Mouse (Mus musculus) gastrocnemius, adult 2 months (tissue): Measurements from ENCODE around the gene Irf3. TPM values are rescaled to one million over a fixed set of nuclear protein-coding genes. Genes with fewer than 3 reads are reported as not detected.
"Not testable (repeated sequence)": the region's sequence is repeated elsewhere in the genome, so short reads cannot be mapped to it uniquely, and the experiment has no call there.

Experiments
- DNase-seq: peaks from one replicate; pipeline ENCODE4 v3.0.0; 2022
- H3K27ac ChIP-seq: fragments of 200-600 bp; 2 replicates; pipeline ENCODE4 v1.8.1; 2022; ENCODE audit warnings: mild to moderate bottlenecking
- H3K4me3 ChIP-seq: fragments of 200-600 bp; 2 replicates; pipeline ENCODE4 v1.8.1; 2022; ENCODE audit warnings: mild to moderate bottlenecking, moderate library complexity
- CTCF ChIP-seq: fragments of 200-600 bp; IDR thresholded peaks from 2 replicates; pipeline ENCODE4 v1.8.1; 2022; ENCODE audit warnings: antibody characterized with exemption, mild to moderate bottlenecking, moderate library complexity
- intact Hi-C: fragments of 180-260 bp; cut with DNase I; formaldehyde crosslinking; loops from one replicate; pipeline ENCODE4 v1.15.1; 2025
- total RNA-seq, 2 experiments: library from RNA; stranded (reverse); gene quantifications; 2 replicates each; pipeline ENCODE4 v1.2.3; 2021

Irf3 gene
- total RNA-seq, 2 experiments from 2014 or later = 18.4 to 18.9 TPM

DNA sequence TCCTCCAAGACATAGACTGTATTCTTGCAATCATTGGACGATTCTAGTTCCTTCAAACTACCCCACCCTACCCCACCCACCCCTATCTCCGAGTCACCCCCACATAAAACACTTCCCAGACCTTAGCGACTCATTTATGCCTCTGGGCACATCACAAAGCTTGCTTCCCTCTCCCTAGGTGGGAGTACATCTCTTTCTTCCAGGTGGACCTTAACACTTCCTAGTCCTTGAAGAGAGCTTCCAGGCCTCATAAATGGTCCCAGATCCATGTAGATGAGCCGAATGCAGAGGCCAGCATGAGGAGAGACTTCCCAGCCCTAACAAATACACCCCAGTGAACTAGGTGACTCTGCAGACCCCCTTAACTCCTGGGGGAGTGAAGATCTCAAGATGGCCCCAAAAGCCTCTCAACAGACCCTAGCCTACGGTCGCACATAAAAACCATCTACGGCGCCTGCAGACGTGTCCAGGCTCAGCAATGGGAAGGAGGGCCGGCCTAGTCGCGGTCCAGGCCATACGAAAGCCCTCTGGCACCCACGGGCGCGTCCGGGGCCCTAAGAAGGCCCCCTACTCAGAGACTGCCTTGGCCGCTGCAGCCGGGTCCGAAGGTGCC lies 18.0 kb downstream of the Irf3 start:
- no peak for DNase-seq
- TF ChIP-seq CTCF = no peak
- Histone ChIP-seq H3K4me3 (peak overlapping the region; percentile 94), H3K27ac (peak overlapping the region; percentile 98)
- intact Hi-C loops = loop anchor here (2.0 kb wide), 2 partner anchors 17 to 29 kb away; partner anchors contain the start of genes Bcl2l12 and Prmt1

DNA sequence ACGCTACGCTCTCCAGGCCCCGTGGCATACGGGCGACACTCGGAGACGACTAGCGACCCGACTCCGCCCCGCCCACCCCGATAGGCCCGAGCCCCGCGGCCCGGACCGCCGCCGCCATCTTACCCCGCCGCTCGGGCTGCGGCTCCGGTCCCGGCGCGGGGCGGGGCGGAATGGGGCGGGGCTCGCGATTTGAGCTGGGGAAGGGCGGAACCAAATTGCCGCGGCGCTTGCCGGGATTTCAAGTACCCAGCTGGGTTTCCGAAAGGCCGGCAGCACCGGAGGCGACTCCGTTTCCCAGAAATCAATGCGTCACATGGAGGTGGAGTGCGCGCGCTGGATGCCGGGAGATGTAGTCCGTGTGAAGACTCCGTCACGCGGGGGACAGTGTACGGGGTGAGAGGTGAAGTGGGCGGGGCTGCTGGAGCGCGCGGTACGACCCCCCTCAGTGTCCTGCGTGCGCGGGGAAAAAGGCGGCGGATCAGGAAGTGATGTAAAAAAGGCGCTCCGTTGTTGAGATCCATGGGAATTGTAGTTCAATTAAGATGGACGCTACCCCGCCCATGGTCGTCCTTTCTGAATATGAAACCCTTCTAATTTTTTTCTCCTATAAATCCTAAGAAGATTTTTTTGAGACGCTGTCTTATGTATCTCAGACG lies 18.6 kb downstream of the Irf3 start, which contains the start of gene Scaf1:
Gene Scaf1, minus strand, starts transcription at position 407 of the 656 bp plus-strand sequence.
- intact Hi-C loops = loop anchor here (2.0 kb wide), 2 partner anchors 17 to 29 kb away; partner anchors contain the start of genes Bcl2l12 and Prmt1
- peak within 1 kb of the TSS; percentile 98 for H3K27ac ChIP-seq
- H3K4me3 ChIP-seq = peak within 1 kb of the TSS; percentile 94
- DNase-seq = peak; percentile 100
- no peak for TF ChIP-seq CTCF

DNA sequence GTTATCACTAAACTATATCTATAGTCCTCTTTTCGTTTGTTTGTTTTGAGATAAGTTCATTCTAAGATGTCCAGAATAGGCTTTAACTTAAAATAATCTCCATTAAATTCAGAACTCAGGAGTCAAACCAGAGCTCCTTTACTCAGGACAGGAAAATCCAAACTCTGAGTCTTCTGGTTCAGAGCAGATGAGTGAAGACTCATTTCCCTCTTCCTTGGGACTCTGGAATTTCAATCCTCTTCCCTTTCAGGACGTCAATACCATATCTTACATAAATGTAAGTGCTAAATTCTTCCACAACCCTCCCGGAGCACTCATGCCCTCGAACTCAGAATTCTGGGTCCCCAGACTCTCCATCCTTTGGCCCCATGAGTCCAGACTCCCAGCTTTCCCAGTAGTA lies 19.3 kb downstream of the Irf3 start:
- H3K4me3 ChIP-seq = peak overlapping the region; percentile 94
- peak overlapping the region; percentile 98 for H3K27ac ChIP-seq
- intact Hi-C loops = no loop called here
- TF ChIP-seq CTCF = no peak
- no peak for DNase-seq

DNA sequence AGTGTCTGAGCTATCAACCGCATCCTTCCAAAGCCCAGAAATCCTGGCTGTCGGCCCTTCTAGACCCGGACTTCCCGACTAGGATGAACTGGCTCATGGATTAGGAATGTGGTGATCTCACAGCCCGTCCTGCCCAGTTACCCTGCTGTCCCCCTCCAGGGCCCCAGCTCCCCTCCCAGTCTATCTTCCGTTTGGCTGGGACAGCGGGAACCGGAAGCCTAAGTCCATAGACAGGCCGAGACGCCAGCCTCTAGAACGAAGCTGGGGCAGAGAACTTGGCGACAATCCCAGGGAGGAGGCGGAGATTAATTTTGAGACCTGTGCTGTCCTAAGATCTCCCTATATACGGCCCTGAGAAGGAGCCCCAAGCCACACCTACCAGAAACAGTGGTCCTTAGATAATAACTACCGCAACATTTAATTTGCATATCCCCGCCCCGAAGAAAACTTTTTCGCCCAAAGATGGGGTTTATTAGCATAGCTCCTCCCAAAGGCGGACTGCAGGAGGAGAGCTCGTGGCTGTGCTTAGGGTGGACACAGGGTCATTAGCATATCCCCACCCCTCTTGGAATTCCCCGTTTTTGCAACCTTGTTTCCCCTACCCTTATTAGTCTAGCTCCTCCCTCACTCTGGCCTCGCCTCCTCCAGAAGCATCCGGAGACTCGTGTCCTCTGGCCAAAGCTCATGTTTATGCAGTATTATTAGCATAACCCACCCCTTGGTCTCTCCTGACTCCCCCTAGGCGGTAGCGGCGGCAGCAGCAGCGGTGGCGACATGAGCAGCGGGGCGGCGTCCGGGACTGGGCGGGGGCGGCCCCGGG lies 20.0 kb downstream of the Irf3 start, which contains the start of gene Rras:
Gene Rras, plus strand, starts transcription at position 720 of the 820 bp plus-strand sequence.
- intact Hi-C loops = loop anchor here (2.0 kb wide), 1 partner anchor 35 kb away; the partner anchor contains the start of gene Prr12
- H3K27ac ChIP-seq = peak within 1 kb of the TSS; percentile 98
- H3K4me3 ChIP-seq = peak within 1 kb of the TSS; percentile 94
- DNase-seq = peak; percentile 93
- peak; percentile 34; the same call in 1 of the 2 replicates for TF ChIP-seq CTCF

DNA sequence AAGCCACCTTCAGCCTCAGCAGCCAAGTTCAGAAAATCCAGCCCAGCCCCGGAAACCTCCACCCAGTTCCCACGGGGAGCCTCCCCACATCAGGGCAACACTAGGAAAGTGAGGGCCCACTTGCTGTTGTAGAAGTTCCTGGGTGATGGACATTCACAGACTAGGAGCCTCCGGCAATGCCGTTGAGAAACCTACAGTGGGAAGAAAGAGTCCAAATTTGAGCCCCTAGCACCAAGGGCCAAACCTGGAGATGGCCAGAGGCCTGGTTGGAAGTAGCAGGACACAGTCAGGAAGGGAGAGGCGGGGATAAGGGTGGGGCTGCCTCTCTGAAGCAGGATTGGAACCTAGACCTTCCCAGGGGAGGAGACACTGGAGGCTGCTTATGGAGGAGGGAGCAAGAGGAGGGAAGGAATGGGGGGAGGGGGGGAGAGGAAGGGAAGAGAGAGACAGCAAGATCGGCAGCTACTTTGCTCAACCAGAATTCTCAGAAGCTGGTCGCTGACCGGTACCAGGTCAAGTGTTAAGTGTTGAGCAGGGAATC lies 21.7 kb downstream of the Irf3 start:
- DNase-seq = peak; percentile 84
- intact Hi-C loops = loop anchor here (2.0 kb wide), 1 partner anchor 34 kb away; the partner anchor contains the start of gene Prr12

DNA sequence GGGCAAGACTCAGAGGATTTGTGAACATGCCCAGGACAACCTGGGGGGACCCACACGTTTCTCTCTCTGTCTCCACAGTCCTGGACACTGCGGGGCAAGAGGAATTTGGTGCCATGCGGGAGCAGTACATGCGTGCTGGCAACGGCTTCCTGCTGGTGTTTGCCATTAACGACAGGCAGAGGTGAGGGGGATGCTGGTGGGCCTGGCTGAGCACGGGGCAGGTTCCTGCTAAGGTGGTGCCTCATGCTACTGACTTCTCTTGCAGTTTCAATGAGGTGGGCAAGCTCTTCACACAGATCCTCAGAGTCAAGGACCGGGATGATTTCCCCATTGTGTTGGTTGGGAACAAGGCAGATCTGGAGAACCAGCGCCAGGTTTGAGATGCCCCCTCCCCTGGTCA lies 22.8 kb downstream of the Irf3 start:
- Histone ChIP-seq H3K4me3 (peak overlapping the region; percentile 94; the same call in 1 of the 2 replicates), H3K27ac (peak overlapping the region; percentile 98)
- no peak for DNase-seq
- intact Hi-C loops = no loop called here
- no peak for TF ChIP-seq CTCF

More for the DNA sequence above, 21.7 kb downstream of the Irf3 start:
- Histone ChIP-seq H3K4me3 (peak overlapping the region; percentile 94), H3K27ac (peak overlapping the region; percentile 98)
- no peak for TF ChIP-seq CTCF

DNA sequence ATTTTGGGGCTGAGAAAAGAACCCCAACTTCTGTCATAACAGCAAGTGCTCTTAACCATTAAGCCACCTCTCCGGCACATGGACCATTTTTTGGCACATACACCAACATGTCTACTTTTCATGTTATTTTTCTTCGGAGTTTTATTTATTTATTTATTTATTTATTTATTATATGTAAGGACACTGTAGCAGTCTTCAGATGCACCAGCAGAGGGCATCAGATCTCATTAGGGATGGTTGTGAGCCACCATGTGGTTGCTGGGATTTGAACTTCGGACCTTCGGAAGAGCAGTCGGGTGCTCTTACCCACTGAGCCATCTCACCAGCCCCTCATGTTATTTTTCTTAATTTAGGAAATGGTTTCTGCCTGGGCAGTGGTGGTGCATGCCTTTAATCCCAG lies 26.3 kb downstream of the Irf3 start:
- TF ChIP-seq CTCF = peak; percentile 49
- intact Hi-C loops, H3K4me3 ChIP-seq, DNase-seq, H3K27ac ChIP-seq: not testable (repeated sequence)

DNA sequence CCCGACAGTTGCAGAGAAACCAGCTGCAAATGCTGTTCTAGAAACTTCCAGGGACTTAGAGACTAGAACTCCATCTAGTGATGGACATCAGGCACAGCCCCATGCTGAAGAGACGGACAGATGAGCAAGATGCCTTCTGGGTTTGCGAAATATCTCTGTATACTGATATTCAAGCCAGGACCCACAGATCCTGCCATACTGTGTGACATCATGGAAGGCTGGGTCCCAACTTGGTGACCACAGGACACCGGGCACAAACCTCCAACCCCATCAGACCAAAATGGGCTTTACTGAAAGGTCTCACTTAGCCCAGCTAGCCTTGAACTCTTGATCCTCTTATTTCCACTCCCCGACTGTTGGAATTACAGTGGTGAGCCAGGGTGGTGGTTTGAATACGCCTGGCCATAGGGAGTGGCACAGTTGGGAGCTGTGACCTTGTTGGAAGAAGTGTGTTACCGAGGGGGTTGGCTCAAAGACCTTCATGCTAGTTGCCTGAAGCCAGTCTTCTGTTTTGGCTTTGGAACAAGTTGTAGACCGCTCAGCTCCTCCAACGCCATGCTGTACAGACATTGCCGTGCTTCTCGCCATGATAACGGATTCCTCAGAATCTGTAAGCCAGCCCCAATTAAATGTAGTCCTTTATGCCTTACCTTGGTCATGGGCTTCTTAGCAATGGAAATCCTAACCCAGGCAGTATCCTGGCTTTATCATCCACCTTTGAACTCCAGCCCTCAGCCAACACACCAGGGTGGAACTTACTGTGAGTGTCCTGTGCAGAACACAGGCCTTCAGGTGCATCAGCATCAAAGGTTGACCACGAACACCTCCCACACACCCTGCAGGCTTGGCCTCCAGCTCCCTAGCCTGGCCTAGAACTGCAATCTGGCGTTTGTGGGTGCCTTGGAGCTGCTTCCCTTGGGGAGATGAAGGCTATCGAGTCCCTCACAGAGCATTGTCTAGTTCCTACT lies 27.1 kb downstream of the Irf3 start:
- no peak for DNase-seq
- Histone ChIP-seq H3K27ac (peak overlapping the region; percentile 87), H3K4me3 (no peak overlapping the region)
- no peak for TF ChIP-seq CTCF
- intact Hi-C loops = no loop called here

DNA sequence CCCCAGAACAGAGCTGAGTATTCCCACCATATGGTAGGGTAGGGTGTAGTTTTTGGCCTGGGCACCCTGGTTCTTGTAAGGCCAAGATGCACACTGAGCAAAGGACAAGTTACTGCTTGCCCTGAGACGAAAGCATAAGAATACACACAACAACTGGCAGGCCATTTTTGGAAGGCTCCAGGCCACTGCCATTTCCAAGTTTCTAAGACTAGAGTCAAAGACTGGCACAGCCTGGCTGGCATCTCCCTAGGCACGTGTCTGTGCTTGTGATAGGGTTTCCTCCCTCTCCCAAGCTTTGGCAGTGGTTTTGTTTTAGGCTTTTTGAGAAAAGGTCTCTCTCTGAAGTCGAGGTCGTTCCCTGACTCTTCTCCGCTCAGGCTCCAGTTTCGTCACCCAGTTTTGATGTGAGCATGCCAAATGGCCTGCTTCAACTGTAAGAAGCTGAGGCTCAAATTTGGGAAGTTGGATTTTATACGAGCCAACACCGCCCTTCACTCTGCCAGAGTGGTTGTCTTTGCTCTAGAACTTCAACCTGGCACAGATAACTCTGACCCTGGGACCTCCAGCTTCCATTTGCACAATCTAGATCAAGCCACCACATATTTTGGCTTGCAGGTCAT lies 28.3 kb downstream of the Irf3 start:
- intact Hi-C loops = no loop called here
- H3K27ac ChIP-seq = peak overlapping the region; percentile 87

DNA sequence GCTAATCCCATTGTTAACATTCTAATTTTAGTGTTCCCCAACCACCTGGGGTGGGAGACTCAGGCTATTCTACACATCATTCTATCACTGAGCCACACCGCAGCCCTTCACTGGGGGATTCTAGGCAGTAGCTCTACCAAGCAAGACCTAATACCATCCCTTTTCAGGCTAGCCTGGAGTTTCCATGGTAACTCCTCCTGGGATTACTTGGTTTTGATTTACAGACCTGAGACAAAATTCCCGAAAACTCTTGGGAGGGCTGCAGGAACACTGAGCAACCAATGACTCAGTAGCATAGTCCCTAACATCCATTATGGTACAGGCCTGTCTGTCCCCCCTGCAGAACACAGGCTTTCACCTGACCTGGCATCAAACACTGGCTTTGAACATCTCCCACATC lies 28.8 kb downstream of the Irf3 start:
- intact Hi-C loops = no loop called here
- DNase-seq = no peak
- no peak overlapping the region for H3K4me3 ChIP-seq
- no peak for TF ChIP-seq CTCF
- H3K27ac ChIP-seq = peak overlapping the region; percentile 87

More for the DNA sequence above, 28.3 kb downstream of the Irf3 start:
- no peak overlapping the region for H3K4me3 ChIP-seq
- no peak for TF ChIP-seq CTCF
- peak; percentile 77 for DNase-seq

DNA sequence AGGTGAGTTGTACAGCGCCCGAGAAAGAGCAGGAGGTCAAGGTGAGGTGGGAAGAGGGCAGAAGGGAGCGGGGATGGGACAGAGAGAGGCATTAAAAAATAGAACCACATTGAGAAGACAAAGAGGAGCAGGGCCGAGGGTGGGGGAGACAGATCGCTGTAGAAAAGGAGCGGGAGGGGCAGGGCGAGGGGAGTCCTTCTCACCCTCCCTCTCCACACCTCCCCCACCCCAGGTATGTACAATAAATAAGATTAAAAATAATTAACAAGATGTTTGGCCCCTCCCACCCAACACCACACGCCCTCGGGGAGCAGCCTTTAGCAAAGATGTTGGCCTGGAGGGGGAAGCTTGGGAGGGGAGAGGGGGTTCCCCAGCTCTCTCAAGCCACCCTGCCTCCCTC lies 30.3 kb downstream of the Irf3 start:
- intact Hi-C loops = no loop called here

More for the DNA sequence above, 30.3 kb downstream of the Irf3 start:
- no peak overlapping the region for H3K27ac ChIP-seq
- DNase-seq = no peak
- no peak for TF ChIP-seq CTCF
- no peak overlapping the region for H3K4me3 ChIP-seq
